Mouse (Mus musculus) forelimb bud, embryonic 11.5 days (tissue): ENCODE measurements at regions not wholly inside any gene's neighbourhood (a gene's known extent, or its start where the extent isn't known, plus 50 kb on each side); places are given as distances from the start of the nearest gene placed in this dataset.
"Not testable (repeated sequence)": the region's sequence is repeated elsewhere in the genome, so short reads cannot be mapped to it uniquely, and the experiment has no call there.

ENCODE experiments used
- DNase-seq: peaks from one replicate; pipeline ENCODE4 v3.0.0-alpha.2; 2012; ENCODE audit warnings: low read depth, low spot score

GRCm38 (mm10) chr19:19770990-19771389 is 619.8 kb downstream of the Anxa1 start:
- no peak for DNase-seq

DNA sequence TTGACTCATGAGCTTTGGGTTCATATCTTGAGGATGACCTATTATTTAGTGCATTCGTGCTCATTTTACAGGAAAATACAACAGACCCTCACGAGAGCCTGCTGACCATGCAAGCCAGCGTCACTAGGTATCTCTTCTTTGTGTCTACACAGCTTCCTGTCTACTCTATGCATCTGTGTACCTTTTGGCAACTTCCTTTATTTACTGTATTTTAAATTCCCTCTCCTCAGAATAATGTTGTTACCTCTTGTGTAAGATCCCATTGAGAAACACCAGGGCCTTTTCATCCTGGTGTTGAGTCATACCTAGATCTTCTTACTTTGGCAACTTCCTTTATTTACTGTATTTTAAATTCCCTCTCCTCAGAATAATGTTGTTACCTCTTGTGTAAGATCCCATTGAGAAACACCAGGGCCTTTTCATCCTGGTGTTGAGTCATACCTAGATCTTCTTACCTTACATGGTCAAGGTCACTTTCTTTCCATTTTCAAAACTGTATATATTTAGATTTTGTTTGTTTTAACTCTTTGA is 639.1 kb upstream of the Rorb start:
- not testable (repeated sequence) for DNase-seq

DNA sequence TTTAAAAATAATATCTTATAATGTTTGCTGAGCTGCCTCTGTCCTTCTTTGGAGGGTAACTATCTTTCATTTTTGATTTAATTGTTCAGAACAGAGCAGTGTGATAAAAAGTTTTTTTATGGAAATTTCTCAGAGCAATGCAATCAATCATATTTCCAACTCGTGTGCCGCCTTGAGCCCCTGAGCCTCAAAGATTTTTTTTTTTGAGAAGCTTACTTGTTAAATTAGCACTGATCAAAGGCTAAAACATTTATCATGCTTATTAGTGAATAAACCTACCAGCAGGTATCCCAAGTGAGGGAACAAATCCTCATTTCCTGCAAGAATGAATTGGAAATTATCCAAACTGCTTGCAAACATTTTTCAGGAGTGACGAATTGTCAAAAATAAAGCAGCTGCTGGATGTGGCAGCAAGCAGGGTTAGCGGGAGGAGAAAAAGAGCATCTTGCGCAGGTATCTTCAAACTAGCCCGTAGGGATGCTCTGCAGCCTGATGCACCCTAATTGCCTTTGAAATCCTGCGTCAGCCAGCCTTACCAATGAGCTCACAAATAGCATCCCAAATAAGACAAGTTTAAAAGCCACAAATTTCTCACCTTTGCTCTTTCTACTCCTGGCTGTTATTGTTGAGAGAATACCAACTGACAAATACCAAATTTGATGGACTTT is 637.0 kb upstream of the Rorb start:
- DNase-seq, result no peak

GRCm38 (mm10) chr19:19719939-19720338 is 608.9 kb upstream of the Rorb start:
- no peak for DNase-seq
